Mouse (Mus musculus): Measurements from ENCODE around the gene Lin54. TPM values are rescaled to one million over a fixed set of nuclear protein-coding genes. Genes with fewer than 3 reads are reported as not detected.

The Lin54 gene
- polyA plus RNA-seq, 1 experiment from 2014 or later = 8.2 TPM

DNA sequence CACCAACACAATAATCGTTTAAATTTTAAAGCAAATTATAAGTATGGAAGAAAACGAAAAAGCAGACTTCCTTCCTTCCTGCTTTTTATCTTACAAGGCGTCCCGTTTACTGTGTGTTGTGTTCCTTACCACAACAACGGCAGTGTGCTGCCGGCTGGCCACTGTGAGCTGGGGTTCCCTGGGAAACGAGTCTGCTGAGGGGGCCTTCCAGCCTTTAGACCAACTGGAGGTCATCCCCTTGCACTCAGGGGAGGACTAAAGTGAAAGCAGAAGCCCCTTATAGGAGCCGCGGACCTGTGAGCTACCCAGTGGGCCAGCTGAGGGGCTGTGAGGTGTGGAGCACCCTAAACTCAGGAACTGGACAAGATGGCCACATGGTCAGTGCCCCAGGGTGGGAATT is 22.8 kb downstream of the Lin54 start:
- Histone ChIP-seq H3K4me2 (no peak overlapping the region), H3K4me3 (no peak overlapping the region), H3K27ac (no peak overlapping the region), H3K27me3 (replicated peaks) (no peaks in the 10 kb centered on the region), H3K9me3 (no peaks in the 10 kb centered on the region), H3K36me3 (replicated peaks) (no peaks in the 10 kb centered on the region), H3K4me1 (no peaks in the 10 kb centered on the region), H3K9ac (no peak overlapping the region)
- no peak for ATAC-seq (replicated peaks)
- WGBS = 91% methylated on average over 9 of the region's 9 CpGs

DNA sequence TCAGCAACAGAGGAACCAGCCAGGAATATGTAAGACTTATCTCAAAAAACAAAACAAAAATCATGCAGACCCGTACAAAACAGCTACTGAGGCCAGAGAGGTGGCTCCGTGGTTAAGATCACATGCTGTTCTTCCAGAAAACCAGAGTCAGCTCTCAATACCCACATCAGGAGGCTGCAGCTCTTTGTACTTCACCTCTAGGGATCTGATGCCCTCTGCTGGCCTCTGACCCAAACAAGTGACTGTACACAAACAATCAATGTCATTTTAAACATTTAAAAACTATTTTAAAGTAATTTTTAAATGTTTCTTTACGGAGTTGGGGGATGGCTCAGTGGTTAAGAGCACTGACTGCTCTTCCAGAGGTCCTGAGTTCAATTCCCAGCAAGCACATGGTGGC is 24.1 kb downstream of the Lin54 start:
- 87% methylated on average over 3 of the region's 3 CpGs for WGBS
- Histone ChIP-seq H3K4me2 (no peak overlapping the region), H3K9ac (no peak overlapping the region), H3K9me3 (no peaks in the 10 kb centered on the region), H3K27ac (no peak overlapping the region), H3K36me3 (replicated peaks) (no peaks in the 10 kb centered on the region), H3K4me3 (no peak overlapping the region), H3K4me1 (no peaks in the 10 kb centered on the region), H3K27me3 (replicated peaks) (no peaks in the 10 kb centered on the region)
- no peak for ATAC-seq (replicated peaks)

DNA sequence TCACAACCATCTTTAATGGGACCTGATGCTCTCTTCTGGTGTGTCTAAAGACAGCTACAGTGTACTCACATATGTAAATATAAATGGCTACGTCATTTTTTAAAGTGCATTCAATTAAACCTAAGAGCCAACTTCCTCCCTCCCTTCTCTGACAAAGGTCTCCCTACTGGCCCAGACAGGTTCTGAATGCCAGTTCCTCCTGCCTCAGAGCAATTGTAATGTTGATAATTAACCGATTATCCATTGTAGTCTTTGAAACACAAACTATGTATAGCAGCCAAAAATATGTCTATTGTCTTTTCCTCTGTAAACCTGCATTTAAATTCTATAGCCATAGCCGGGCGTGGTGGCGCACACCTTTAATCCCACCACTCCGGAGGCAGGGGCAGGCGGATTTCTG is 33.1 kb downstream of the Lin54 start:
- Histone ChIP-seq H3K4me2 (no peak overlapping the region), H3K4me3 (no peak overlapping the region), H3K36me3 (replicated peaks) (no peaks in the 10 kb centered on the region), H3K27ac (no peak overlapping the region), H3K4me1 (no peaks in the 10 kb centered on the region), H3K9me3 (no peaks in the 10 kb centered on the region), H3K9ac (no peak overlapping the region), H3K27me3 (replicated peaks) (no peaks in the 10 kb centered on the region)
- no peak for ATAC-seq (replicated peaks)
- 97% methylated on average over 7 of the region's 7 CpGs for WGBS

DNA sequence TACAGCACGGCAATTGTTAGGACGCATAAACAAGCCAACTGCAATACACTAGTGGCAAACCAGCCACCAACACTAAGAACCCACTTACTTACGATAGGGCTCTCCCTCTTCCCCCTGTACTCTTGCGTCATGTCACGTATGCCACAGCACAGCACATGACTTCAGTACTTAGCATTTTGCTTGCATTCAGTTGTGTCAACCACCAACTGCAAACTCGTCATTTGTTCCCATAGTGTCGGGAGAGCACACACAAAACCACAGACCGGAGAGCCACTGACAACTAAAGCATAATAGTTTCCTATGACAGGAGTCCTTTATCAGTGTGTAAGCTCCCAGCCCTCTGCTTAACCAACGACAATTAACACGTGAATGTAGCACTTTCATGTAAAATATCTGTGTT is 33.8 kb downstream of the Lin54 start:
- H3K4me3 ChIP-seq = no peak overlapping the region
- 89% methylated on average over 10 of the region's 10 CpGs for WGBS
- no peaks in the 10 kb centered on the region for H3K36me3 ChIP-seq (replicated peaks)
- no peaks in the 10 kb centered on the region for H3K4me1 ChIP-seq
- H3K27me3 ChIP-seq (replicated peaks) = no peaks in the 10 kb centered on the region
- no peaks in the 10 kb centered on the region for H3K9me3 ChIP-seq
- no peak overlapping the region for H3K4me2 ChIP-seq
- ATAC-seq (replicated peaks) = no peak
- no peak overlapping the region for H3K9ac ChIP-seq
- H3K27ac ChIP-seq = no peak overlapping the region

DNA sequence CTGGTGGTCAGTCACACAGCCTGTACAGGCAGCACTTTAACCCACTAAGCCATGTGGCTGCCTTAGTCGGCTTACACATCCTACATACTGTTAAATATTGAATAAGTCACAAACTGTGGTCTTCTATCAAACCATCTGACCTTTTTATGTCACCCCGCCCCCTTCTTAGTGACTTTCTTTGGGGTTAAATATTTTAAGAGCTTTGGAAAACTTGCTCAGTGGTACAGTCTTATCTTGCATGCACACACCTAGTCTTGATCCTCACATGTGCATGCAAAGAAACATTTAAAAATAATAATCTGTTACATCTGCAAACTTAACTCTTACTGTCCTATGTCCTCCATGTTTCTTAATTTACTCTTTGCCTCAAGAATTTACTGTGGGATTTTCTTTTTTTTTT is 38.1 kb downstream of the Lin54 start:
- ATAC-seq (replicated peaks) = no peak
- WGBS = 90% methylated on average over 2 of the region's 2 CpGs
- Histone ChIP-seq H3K9ac (no peak overlapping the region), H3K4me2 (no peak overlapping the region), H3K27ac (no peak overlapping the region), H3K36me3 (replicated peaks) (peaks cover 13% of the 10 kb centered on the region; the same call in 1 of the 2 replicates), H3K27me3 (replicated peaks) (no peaks in the 10 kb centered on the region), H3K4me1 (no peaks in the 10 kb centered on the region), H3K4me3 (no peak overlapping the region), H3K9me3 (no peaks in the 10 kb centered on the region)

DNA sequence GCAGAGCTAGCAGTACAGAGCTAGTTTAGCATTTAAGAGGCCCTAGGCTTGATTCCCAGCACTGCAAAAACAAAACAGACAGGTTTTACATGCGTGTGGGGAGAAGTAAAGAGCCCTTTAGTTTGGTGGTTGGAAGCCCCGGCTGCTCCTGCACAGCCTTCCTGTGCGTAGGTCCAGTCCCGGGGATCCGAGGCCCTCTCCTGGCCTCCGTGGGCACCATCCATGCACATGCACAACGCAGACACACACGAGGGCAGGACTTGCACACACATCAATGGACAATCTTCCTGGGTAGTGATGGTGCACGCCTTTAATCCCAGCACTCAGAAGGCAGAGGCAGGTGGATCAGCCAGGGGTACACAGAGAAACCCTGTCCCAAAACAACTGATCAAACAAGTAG is 38.9 kb downstream of the Lin54 start:
- 95% methylated on average over 9 of the region's 9 CpGs for WGBS
- H3K9ac ChIP-seq = no peak overlapping the region

DNA sequence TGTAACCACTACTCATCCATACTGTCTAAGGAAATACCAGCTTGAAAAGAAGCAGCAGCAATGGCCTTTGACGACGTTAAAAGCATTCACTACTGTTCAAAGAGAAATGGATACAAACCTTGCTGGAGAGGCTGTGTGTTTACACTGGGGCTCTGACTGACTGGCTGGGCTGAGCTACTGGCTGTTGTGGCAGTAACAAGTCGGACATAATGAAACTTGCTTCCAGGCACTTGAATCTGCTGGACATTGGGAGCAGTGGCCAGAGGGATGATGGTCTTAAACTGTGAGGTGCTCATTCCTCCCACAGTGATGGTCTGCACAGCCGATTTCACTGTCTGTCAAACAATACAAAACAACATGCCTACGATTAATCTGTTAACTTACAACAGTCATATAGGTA is 41.0 kb downstream of the Lin54 start:
- no peaks in the 10 kb centered on the region for H3K9me3 ChIP-seq
- no peak overlapping the region for H3K4me3 ChIP-seq
- H3K27ac ChIP-seq = no peak overlapping the region
- no peak overlapping the region for H3K4me2 ChIP-seq
- H3K4me1 ChIP-seq = no peaks in the 10 kb centered on the region
- H3K36me3 ChIP-seq (replicated peaks) = peaks cover 13% of the 10 kb centered on the region; the same call in 1 of the 2 replicates
- H3K9ac ChIP-seq = no peak overlapping the region
- no peak for ATAC-seq (replicated peaks)
- 96% methylated on average over 5 of the region's 5 CpGs for WGBS
- no peaks in the 10 kb centered on the region for H3K27me3 ChIP-seq (replicated peaks)

More for the DNA sequence above, 38.9 kb downstream of the Lin54 start:
- H3K36me3 ChIP-seq (replicated peaks) = peaks cover 13% of the 10 kb centered on the region; the same call in 1 of the 2 replicates
- H3K27me3 ChIP-seq (replicated peaks) = no peaks in the 10 kb centered on the region
- H3K4me3 ChIP-seq = no peak overlapping the region
- H3K27ac ChIP-seq = no peak overlapping the region
- no peaks in the 10 kb centered on the region for H3K9me3 ChIP-seq
- no peak for ATAC-seq (replicated peaks)
- H3K4me1 ChIP-seq = no peaks in the 10 kb centered on the region
- H3K4me2 ChIP-seq = no peak overlapping the region

DNA sequence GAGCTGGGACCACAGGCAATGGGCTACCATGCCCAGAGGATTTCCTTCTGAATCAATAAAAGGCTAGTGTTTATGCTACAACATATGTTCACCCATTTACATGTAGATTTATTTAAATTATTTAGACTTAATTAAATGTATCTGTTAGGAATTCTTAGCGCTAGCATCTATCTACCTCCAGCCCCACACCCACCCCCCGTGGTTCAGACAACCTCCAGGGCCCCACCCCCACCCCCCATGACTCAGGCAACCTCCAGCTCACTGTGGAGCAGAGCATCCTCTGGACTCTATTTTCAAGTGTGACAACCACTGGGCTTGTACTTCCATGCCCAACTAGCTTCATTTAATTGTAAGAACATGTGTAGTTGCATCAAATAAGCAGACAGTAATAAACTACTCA is 48.6 kb downstream of the Lin54 start:
- peaks cover 10% of the 10 kb centered on the region; the same call in 1 of the 2 replicates for H3K36me3 ChIP-seq (replicated peaks)
- no peak overlapping the region for H3K9ac ChIP-seq
- WGBS = 71% methylated on average over 2 of the region's 2 CpGs
- H3K27ac ChIP-seq = no peak overlapping the region
- ATAC-seq (replicated peaks) = no peak
- H3K4me1 ChIP-seq = no peaks in the 10 kb centered on the region
- no peaks in the 10 kb centered on the region for H3K9me3 ChIP-seq
- no peaks in the 10 kb centered on the region for H3K27me3 ChIP-seq (replicated peaks)
- H3K4me2 ChIP-seq = no peak overlapping the region
- H3K4me3 ChIP-seq = no peak overlapping the region

DNA sequence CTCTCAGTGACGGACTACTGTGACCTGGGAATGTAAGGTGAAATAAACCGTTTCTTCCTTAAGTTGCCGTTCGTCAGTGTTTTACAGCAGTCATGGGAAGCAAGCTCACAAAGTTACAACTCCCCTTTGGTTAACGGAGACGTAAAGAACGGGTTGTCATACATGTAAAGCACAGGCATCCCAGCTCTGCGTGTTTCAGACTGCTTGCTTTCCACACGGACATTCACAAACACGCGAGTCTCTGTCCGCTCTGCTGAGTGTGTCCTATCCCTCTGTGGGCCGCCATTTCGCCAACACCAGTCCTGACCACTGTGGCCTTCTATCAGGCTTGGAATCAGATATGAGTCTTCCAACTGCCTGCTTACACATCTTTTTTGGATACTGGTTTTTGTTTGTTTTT is 61.6 kb downstream of the Lin54 start:
- no peak for ATAC-seq (replicated peaks)
- Histone ChIP-seq H3K4me1 (no peaks in the 10 kb centered on the region), H3K4me3 (no peak overlapping the region), H3K9ac (no peak overlapping the region), H3K27me3 (replicated peaks) (no peaks in the 10 kb centered on the region), H3K9me3 (no peaks in the 10 kb centered on the region), H3K4me2 (no peak overlapping the region), H3K27ac (no peak overlapping the region), H3K36me3 (replicated peaks) (no peaks in the 10 kb centered on the region)
- 96% methylated on average over 14 of the region's 14 CpGs for WGBS

DNA sequence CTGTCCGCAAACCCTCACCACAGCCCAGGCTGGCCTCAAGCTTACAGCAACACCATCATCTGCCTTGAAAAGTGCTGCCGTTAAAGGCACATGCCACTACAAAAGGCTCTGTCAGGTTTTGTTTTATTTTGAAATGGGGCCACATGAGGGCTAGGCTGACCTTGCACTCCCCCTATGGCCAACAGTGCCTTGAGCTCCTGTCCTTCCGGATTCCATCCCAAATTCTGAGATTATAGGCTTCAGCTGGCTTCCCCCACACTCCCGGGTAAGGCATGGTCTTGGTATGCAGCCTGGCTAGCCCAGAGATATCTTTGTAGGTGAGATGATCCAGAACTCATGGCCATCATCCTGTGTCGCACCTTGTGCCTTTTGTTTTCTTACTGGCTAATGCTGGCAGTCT is 62.5 kb downstream of the Lin54 start:
- no peaks in the 10 kb centered on the region for H3K27me3 ChIP-seq (replicated peaks)
- no peak overlapping the region for H3K27ac ChIP-seq
- no peak overlapping the region for H3K9ac ChIP-seq
- no peak for ATAC-seq (replicated peaks)
- no peak overlapping the region for H3K4me2 ChIP-seq
- H3K9me3 ChIP-seq = no peaks in the 10 kb centered on the region
- no peaks in the 10 kb centered on the region for H3K4me1 ChIP-seq
- 95% methylated on average over 5 of the region's 5 CpGs for WGBS
- no peak overlapping the region for H3K4me3 ChIP-seq
- no peaks in the 10 kb centered on the region for H3K36me3 ChIP-seq (replicated peaks)

DNA sequence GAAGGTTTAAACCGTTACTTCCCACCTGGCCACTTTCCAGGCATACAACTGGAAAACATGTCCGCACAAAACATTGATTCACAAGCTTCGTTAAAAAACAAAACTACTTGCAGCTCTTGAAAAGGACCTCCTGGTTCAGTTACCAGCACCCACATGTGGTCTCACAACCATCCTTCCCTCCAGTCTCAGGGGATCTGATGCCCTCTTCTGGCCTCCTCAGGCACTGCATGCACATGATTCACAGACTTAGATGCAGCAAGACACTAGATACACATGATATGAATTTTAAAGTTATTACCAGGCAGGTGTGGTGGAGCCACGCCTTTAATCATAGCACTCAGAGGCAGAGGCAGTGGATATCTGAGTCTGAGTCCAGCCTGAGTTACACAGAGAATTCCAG is 63.4 kb downstream of the Lin54 start:
- Histone ChIP-seq H3K4me3 (no peak overlapping the region), H3K9ac (no peak overlapping the region), H3K4me2 (no peak overlapping the region), H3K9me3 (no peaks in the 10 kb centered on the region), H3K4me1 (no peaks in the 10 kb centered on the region), H3K27me3 (replicated peaks) (no peaks in the 10 kb centered on the region), H3K36me3 (replicated peaks) (no peaks in the 10 kb centered on the region), H3K27ac (no peak overlapping the region)
- no peak for ATAC-seq (replicated peaks)
- WGBS = 97% methylated on average over 4 of the region's 4 CpGs

DNA sequence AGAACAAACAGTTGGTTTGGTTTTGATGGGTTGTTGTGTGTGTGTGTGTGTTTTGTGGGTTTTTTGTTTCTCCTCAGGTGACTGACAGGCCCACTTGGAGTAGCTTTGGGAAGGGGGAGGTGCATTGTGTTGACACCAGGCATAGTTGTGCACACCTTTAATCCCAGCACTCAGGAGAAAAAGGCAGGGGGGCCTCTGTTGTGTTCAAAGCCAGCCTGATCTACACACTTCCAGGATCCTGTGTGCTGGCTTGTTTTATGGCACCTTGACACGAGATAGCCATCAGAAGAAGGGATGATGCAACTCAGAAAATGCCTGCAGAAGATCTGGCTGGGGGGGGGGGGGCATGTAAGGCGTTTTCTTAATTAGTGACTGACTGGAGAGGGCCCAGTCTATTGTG is 69.5 kb downstream of the Lin54 start:
- H3K9ac ChIP-seq = no peak overlapping the region
- WGBS = 78% methylated on average over 2 of the region's 2 CpGs
- H3K4me3 ChIP-seq = no peak overlapping the region
- no peak overlapping the region for H3K4me2 ChIP-seq
- ATAC-seq (replicated peaks) = no peak
- no peaks in the 10 kb centered on the region for H3K27me3 ChIP-seq (replicated peaks)
- no peak overlapping the region for H3K27ac ChIP-seq
- 0 out of 2 replicates have a peak, but pooled peaks cover 5% of the 10 kb centered on the region for H3K36me3 ChIP-seq (replicated peaks)
- peaks cover 35% of the 10 kb centered on the region for H3K4me1 ChIP-seq
- H3K9me3 ChIP-seq = no peaks in the 10 kb centered on the region

DNA sequence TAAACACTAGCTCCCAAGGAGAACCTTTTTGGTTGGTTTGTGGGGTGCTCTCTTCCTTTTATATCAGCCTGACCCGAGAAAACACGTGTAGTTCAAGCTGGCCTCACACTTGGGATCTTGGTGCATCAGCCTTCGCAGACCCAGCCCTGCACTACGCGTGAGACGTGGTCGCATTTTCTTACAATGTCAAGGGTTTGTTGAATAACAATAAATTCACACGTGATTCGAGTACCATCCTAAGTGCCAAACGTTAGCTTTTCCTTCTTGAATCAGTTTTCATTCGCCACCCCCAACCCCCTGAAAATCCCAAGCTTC is 70.4 kb downstream of the Lin54 start:
- H3K4me2 ChIP-seq = peak overlapping the region; percentile 76
- H3K27ac ChIP-seq = peak overlapping the region; percentile 95
- no peaks in the 10 kb centered on the region for H3K27me3 ChIP-seq (replicated peaks)
- WGBS = 2% methylated on average over 11 of the region's 11 CpGs
- peaks cover 38% of the 10 kb centered on the region for H3K4me1 ChIP-seq
- no peaks in the 10 kb centered on the region for H3K9me3 ChIP-seq
- ATAC-seq (replicated peaks) = no peak; the same call in 1 of the 2 replicates
- H3K9ac ChIP-seq = peak overlapping the region; percentile 80
- 0 out of 2 replicates have a peak, but pooled peaks cover 5% of the 10 kb centered on the region for H3K36me3 ChIP-seq (replicated peaks)
- peak overlapping the region; percentile 68 for H3K4me3 ChIP-seq

Data from midbrain, embryonic 15.5 days (tissue).